Mouse (Mus musculus) G1E-ER4 (cell line): Measurements from ENCODE around the gene 4930539E08Rik. TPM values are rescaled to one million over a fixed set of nuclear protein-coding genes. Genes with fewer than 3 reads are reported as not detected.

Experiments
- GATA1 ChIP-seq: IDR thresholded peaks from one replicate; pipeline ENCODE4 v1.8.0; 2012; ENCODE audit warnings: low read length, inconsistent platforms
- polyA plus RNA-seq: library from polyadenylated mRNA; stranded (reverse); fragments of >175 nt; gene quantifications from 2 replicates; pipeline ENCODE4 v1.2.3, GENCODE M21; 2012

Gene 4930539E08Rik
- polyA plus RNA-seq, 1 experiment = not detected

DNA sequence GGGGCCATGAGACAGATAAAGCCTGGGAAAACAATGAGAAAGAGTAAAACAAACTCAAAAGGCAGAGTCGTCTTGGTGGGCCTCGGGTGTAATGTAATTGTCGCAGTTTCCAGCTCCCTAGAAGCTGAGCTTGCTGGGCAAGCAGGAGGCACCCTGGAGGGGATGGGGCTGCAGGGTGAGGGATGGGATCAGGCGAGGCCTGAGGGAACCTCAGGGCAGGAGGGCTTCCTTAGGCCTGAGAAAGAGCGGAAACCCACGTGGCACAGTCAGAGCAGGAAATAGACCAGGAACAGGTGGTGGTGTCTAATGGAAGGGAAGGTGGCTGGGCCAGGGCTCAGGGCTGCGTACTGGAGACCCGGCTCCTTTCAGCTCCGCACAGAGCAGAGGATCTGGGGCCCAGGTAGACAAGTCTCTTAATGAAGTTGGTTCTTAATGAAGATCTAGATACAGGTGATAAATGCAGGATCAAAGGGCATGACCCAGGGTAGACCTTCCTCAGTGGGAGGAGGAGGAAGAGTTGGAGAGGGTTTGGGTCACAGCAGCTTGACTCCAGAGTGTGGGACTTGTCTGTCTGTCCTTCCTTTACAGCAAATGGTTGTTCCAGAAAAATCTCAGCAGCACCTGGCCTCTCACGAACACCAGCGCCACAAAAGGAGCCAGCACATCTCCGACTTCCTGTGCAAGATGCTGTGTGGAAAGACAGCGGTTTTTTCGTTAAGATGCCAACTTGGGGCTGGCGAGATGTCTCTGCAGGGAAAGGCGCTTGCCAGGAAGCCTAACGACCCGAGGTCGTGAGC is 19.2 kb upstream of the 4930539E08Rik start:
- TF ChIP-seq GATA1 = no peak

- no peak for TF ChIP-seq GATA1
Observed at GRCm38 (mm10) chr17:28932274-28932673, 17.1 kb upstream of the 4930539E08Rik start.

GRCm38 (mm10) chr17:28931436-28932211 is 16.5 kb upstream of the 4930539E08Rik start:
- TF ChIP-seq GATA1 = no peak

- no peak for TF ChIP-seq GATA1
Observed at GRCm38 (mm10) chr17:28930392-28931074, 15.4 kb upstream of the 4930539E08Rik start.

- TF ChIP-seq GATA1 = no peak
Observed at GRCm38 (mm10) chr17:28929369-28929768, 14.2 kb upstream of the 4930539E08Rik start.

- no peak for TF ChIP-seq GATA1
Observed at GRCm38 (mm10) chr17:28928004-28928403, 12.9 kb upstream of the 4930539E08Rik start.

GRCm38 (mm10) chr17:28926866-28927635 is 11.9 kb upstream of the 4930539E08Rik start:
- TF ChIP-seq GATA1 = no peak

- no peak for TF ChIP-seq GATA1
Observed at GRCm38 (mm10) chr17:28926380-28926779, 11.3 kb upstream of the 4930539E08Rik start.

- TF ChIP-seq GATA1 = no peak
Observed at GRCm38 (mm10) chr17:28924957-28925595, 10.0 kb upstream of the 4930539E08Rik start.

DNA sequence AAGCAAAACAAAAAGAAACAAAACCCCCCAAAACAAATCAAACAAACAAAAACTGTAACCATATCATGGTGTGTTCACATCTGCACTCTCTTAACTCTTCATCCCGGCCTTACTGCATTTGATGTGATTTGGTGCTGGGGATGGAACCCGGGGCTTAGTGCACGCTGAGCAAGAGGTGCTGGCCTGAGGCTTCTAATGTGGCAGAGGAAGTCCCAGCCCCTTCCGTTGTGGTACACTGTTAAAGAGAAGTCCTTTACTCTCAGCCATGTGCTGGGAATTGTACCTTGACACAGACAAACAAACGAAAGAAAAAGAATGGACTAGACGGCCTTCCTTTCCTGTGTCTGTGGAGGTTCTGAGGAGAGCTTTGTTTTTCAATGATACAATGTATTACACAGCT is 7.0 kb upstream of the 4930539E08Rik start:
- TF ChIP-seq GATA1 = no peak

DNA sequence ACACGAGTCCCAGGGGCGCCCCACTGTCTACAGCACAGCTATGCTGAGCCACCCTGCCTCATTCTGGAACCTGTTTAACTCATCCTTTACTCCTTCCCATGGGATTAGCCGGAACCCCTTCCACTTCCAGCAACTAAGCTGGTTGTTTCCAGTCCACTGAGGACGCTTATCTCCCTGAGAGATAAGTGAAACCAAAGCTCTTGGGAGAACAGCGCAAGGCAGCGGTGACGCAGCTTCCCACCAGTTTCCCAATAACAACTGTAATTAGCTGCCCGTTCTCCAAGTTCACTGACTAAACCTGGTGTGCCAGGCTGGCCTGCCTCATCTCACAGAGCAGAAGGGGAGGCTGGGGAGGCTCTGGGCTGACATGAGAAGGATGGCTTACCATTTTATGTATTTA is 6.0 kb upstream of the 4930539E08Rik start:
- no peak for TF ChIP-seq GATA1

- TF ChIP-seq GATA1 = no peak
Observed at GRCm38 (mm10) chr17:28916520-28916919, 1.4 kb upstream of the 4930539E08Rik start.

- no peak for TF ChIP-seq GATA1
Observed at GRCm38 (mm10) chr17:28913940-28914339, 1.2 kb downstream of the 4930539E08Rik start.

DNA sequence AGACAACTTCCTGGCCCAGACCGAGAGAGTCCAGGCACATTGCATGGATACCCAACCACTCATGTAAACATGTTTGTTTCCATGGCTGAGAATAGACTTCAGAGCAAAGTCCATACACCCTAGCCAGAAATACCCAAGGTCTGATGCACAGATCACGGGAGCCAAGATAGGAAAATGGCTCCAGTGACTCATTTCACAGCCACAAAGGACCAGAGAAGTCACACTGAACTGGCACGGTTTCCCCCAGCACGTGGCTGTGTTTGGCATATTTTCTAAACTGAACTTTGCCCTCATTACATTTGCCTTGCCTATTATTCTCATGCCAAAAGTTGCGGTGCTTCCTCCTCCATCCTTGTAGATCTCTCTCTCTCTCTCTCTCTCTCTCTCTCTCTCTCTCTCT is 1.9 kb downstream of the 4930539E08Rik start:
- no peak for TF ChIP-seq GATA1

- TF ChIP-seq GATA1 = no peak
Observed at GRCm38 (mm10) chr17:28910139-28910538, 5.0 kb downstream of the 4930539E08Rik start.
